Mouse (Mus musculus) stomach, embryonic 16.5 days (tissue): Measurements from ENCODE around the gene Cidec. TPM values are rescaled to one million over a fixed set of nuclear protein-coding genes. Genes with fewer than 3 reads are reported as not detected.

ENCODE experiments used
- ATAC-seq: fragments of 200-750 bp; cut with Nextera tagmentation; 2 replicates; pipeline ENCODE4 v1.8.0; 2017; ENCODE audit warnings: moderate number of reproducible peaks, moderate TSS enrichment; ENCODE audit not compliant: insufficient read depth, low FRiP score
- H3K27ac ChIP-seq: fragments of 300-500 bp; sonication (generic); 2 replicates; pipeline ENCODE4 v1.5.1; 2014; ENCODE audit warnings: low read length
- H3K27me3 ChIP-seq: fragments of 300-500 bp; sonication (generic); 2 replicates; pipeline ENCODE4 v1.6.1; 2014; ENCODE audit warnings: low read length, control low read depth, mixed read lengths; ENCODE audit not compliant: control insufficient read depth, insufficient read depth
- H3K36me3 ChIP-seq: fragments of 300-500 bp; sonication (generic); 2 replicates; pipeline ENCODE4 v1.6.1; 2014; ENCODE audit warnings: low read length; ENCODE audit not compliant: control insufficient read depth, insufficient read depth
- H3K4me1 ChIP-seq: fragments of 300-500 bp; sonication (generic); 2 replicates; pipeline ENCODE4 v1.6.1; 2014; ENCODE audit warnings: low read length, control low read depth, mixed read lengths; ENCODE audit not compliant: control insufficient read depth, insufficient read depth
- H3K4me2 ChIP-seq: fragments of 300-500 bp; sonication (generic); 2 replicates; pipeline ENCODE4 v1.6.1; 2014; ENCODE audit warnings: low read depth, low read length, mixed read lengths
- H3K4me3 ChIP-seq: fragments of 300-500 bp; sonication (generic); replicated peaks from 2 replicates; pipeline ENCODE4 v1.5.1; 2014; ENCODE audit warnings: mild to moderate bottlenecking, low read length
- H3K9ac ChIP-seq: fragments of 300-500 bp; sonication (generic); 2 replicates; pipeline ENCODE4 v1.6.1; 2014; ENCODE audit warnings: low read length
- H3K9me3 ChIP-seq: fragments of 300-500 bp; sonication (generic); replicated peaks from 2 replicates; pipeline ENCODE4 v1.6.1; 2016; ENCODE audit warnings: low read length, control low read depth; ENCODE audit not compliant: control insufficient read depth
- WGBS: fragments of 180-500 bp; shearing (Covaris S2); extraction: QIAGEN DNeasy Blood & Tissue Kit; methylation state at CpG from one replicate; pipeline ENCODE4 v1.1.7; 2014; 5-methylcytosine and 5-hydroxymethylcytosine counted together
- polyA plus RNA-seq: library from polyadenylated mRNA; unstranded; fragments of >200 nt; fragmentation: Nextera tagmentation; extraction: Ambion mirVana; gene quantifications from 2 replicates; pipeline ENCODE4 v1.2.1, GENCODE M21; 2015

Gene Cidec
- polyA plus RNA-seq, 1 experiment from 2014 or later: 3.6 TPM

DNA sequence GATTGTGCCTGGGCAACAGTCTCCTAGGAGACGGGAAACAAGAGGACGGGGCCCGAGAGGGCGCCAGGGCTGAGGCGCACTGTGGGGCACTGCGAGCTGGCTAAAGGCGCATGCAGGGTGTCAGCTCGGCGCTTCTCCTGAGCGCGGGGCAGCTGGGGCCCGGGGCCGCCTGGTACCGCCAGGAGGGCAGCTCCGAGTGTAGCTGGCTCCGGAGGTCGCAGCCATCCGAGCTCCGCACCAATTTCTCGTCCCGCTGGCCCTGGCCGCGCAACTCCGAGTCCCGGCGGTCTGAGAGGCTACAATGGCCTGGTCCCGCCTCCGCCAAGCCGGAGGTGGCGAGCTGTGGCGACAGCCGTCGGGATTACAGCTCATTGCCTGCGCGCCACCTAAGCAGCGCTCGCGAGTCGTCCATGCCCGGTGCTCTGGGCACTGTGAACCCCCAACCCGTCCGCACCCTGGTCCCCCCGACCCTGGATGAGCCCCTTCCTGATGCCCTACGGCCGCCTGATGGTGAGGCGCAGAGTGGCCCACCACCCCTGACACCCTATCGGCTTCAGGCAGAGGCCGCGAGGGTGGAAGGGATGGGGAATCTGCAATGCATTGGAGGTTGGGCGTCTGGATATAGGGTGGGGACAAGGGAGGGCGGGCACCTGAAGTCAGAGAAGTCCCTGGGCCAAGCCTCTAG is 43.0 kb downstream of the Cidec start:
- H3K9me3 ChIP-seq: no peaks in the 10 kb centered on the region
- peak overlapping the region; percentile 84 for H3K4me2 ChIP-seq
- WGBS: 1% methylated on average over 51 of the region's 51 CpGs
- H3K27me3 ChIP-seq: no peaks in the 10 kb centered on the region
- H3K27ac ChIP-seq: no peak overlapping the region
- peak; percentile 70 for ATAC-seq
- H3K9ac ChIP-seq: peak overlapping the region; percentile 76
- peak overlapping the region; percentile 49 for H3K4me3 ChIP-seq
- peaks cover 4% of the 10 kb centered on the region; the same call in 1 of the 2 replicates for H3K4me1 ChIP-seq
- H3K36me3 ChIP-seq: peaks cover 18% of the 10 kb centered on the region

DNA sequence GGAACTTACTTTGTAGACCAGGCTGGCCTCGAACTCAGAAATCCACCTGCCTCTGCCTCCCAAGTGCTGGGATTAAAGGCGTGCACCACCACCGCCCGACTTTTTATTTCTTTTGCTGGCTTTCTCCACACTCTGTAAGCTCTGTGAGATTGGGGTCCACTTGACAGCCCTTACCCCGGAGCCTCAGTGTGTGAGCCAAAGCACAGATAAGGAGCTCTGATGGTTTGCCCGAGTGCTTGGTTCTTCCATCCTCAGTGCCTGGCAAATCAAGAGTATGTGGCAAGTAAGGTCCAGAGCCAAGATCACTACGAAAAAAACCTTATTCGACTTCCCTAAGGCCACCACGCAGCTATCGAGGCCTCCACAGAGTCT is 43.6 kb downstream of the Cidec start:
- H3K4me1 ChIP-seq: peaks cover 4% of the 10 kb centered on the region; the same call in 1 of the 2 replicates
- H3K27ac ChIP-seq: no peak overlapping the region
- peaks cover 18% of the 10 kb centered on the region for H3K36me3 ChIP-seq
- peak overlapping the region; percentile 49 for H3K4me3 ChIP-seq
- H3K4me2 ChIP-seq: peak overlapping the region; percentile 84
- no peak for ATAC-seq
- WGBS: 31% methylated on average over 10 of the region's 10 CpGs
- H3K9me3 ChIP-seq: no peaks in the 10 kb centered on the region
- no peaks in the 10 kb centered on the region for H3K27me3 ChIP-seq
- peak overlapping the region; percentile 76 for H3K9ac ChIP-seq

- peaks cover 4% of the 10 kb centered on the region; the same call in 1 of the 2 replicates for H3K4me1 ChIP-seq
- 91% methylated on average over 3 of the region's 3 CpGs for WGBS
- no peak overlapping the region for H3K27ac ChIP-seq
- H3K9me3 ChIP-seq: no peaks in the 10 kb centered on the region
- peaks cover 24% of the 10 kb centered on the region for H3K36me3 ChIP-seq
- H3K27me3 ChIP-seq: no peaks in the 10 kb centered on the region
- no peak overlapping the region for H3K4me2 ChIP-seq
- no peak overlapping the region for H3K4me3 ChIP-seq
- no peak for ATAC-seq
- H3K9ac ChIP-seq: no peak overlapping the region
Measured at GRCm38 (mm10) chr6:113390715-113391114, 44.8 kb downstream of the Cidec start.

- no peak within 1 kb of the TSS for H3K27ac ChIP-seq
Measured at GRCm38 (mm10) chr6:113388960-113389359, 46.6 kb downstream of the Cidec start, which contains the start of gene Ttll3. Ttll3 (plus strand) TSS chr6:113389260.

GRCm38 (mm10) chr6:113386025-113386424 is 49.5 kb downstream of the Cidec start:
- peak; percentile 18; the same call in 1 of the 2 replicates for ATAC-seq
- H3K4me3 ChIP-seq: no peak overlapping the region
- H3K36me3 ChIP-seq: peaks cover 58% of the 10 kb centered on the region
- 42% methylated on average over 3 of the region's 3 CpGs for whole genome bisulfite sequencing
- H3K9ac ChIP-seq: no peak overlapping the region
- H3K27ac ChIP-seq: no peak overlapping the region
- no peak overlapping the region for H3K4me2 ChIP-seq
- no peaks in the 10 kb centered on the region for H3K4me1 ChIP-seq
- no peaks in the 10 kb centered on the region for H3K27me3 ChIP-seq
- H3K9me3 ChIP-seq: no peaks in the 10 kb centered on the region

More at GRCm38 (mm10) chr6:113388960-113389359, 46.6 kb downstream of the Cidec start, which contains the start of gene Ttll3:
- Histone ChIP-seq H3K36me3 (peaks cover 39% of the 10 kb centered on the region), H3K4me2 (no peak within 1 kb of the TSS), H3K4me1 (peaks cover 4% of the 10 kb centered on the region; the same call in 1 of the 2 replicates), H3K9ac (no peak within 1 kb of the TSS), H3K9me3 (no peaks in the 10 kb centered on the region), H3K27me3 (no peaks in the 10 kb centered on the region), H3K4me3 (no peak within 1 kb of the TSS)
- no peak for ATAC-seq
- 67% methylated on average over 8 of the region's 8 CpGs for WGBS

GRCm38 (mm10) chr6:113385160-113385714 is 50.3 kb downstream of the Cidec start:
- ATAC-seq: no peak
- no peaks in the 10 kb centered on the region for H3K4me1 ChIP-seq
- H3K9me3 ChIP-seq: no peaks in the 10 kb centered on the region
- H3K4me3 ChIP-seq: no peak overlapping the region
- H3K27me3 ChIP-seq: no peaks in the 10 kb centered on the region
- no peak overlapping the region for H3K9ac ChIP-seq
- H3K36me3 ChIP-seq: peaks cover 62% of the 10 kb centered on the region
- H3K27ac ChIP-seq: no peak overlapping the region
- 76% methylated on average over 11 of the region's 11 CpGs for WGBS
- H3K4me2 ChIP-seq: no peak overlapping the region

- no peak overlapping the region for H3K9ac ChIP-seq
- H3K27me3 ChIP-seq: no peaks in the 10 kb centered on the region
- H3K4me1 ChIP-seq: peaks cover 5% of the 10 kb centered on the region; the same call in 1 of the 2 replicates
- peaks cover 56% of the 10 kb centered on the region for H3K36me3 ChIP-seq
- 89% methylated on average over 8 of the region's 8 CpGs for WGBS
- no peaks in the 10 kb centered on the region for H3K9me3 ChIP-seq
- H3K4me3 ChIP-seq: no peak overlapping the region
- H3K27ac ChIP-seq: no peak overlapping the region
- no peak for ATAC-seq
- H3K4me2 ChIP-seq: no peak overlapping the region
Measured at GRCm38 (mm10) chr6:113384351-113384927, 51.1 kb downstream of the Cidec start.

DNA sequence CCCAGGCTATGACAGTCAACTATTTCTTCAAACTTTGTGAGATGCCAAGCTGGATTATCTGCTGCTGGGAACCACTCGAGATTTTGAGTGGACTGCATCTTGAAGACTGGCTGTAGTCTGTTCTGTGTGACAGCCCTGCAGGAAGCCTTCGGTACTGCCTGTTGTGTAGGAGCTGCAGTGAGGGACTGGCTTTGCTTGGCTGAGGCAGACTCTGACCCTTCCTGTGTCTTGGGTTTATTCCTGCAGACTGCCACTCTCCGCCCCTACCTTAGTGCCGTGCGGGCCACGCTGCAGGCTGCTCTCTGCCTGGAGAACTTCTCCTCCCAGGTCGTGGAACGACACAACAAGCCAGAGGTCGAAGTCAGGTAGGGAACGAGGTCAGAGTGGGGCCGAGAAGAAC is 55.1 kb downstream of the Cidec start:
- Histone ChIP-seq H3K9ac (no peak overlapping the region), H3K9me3 (no peaks in the 10 kb centered on the region), H3K36me3 (peaks cover 40% of the 10 kb centered on the region), H3K4me3 (no peak overlapping the region), H3K27me3 (no peaks in the 10 kb centered on the region), H3K27ac (no peak overlapping the region), H3K4me1 (peaks cover 15% of the 10 kb centered on the region; the same call in 1 of the 2 replicates), H3K4me2 (no peak overlapping the region)
- no peak for ATAC-seq
- WGBS: 94% methylated on average over 11 of the region's 11 CpGs

GRCm38 (mm10) chr6:113379246-113379645 is 56.3 kb downstream of the Cidec start:
- H3K9ac ChIP-seq: peak overlapping the region; percentile 7; the same call in 1 of the 2 replicates

More at GRCm38 (mm10) chr6:113379246-113379645, 56.3 kb downstream of the Cidec start:
- Histone ChIP-seq H3K36me3 (peaks cover 38% of the 10 kb centered on the region), H3K27ac (no peak overlapping the region), H3K9me3 (no peaks in the 10 kb centered on the region), H3K4me2 (peak overlapping the region; percentile 85), H3K4me1 (peaks cover 15% of the 10 kb centered on the region; the same call in 1 of the 2 replicates), H3K27me3 (no peaks in the 10 kb centered on the region), H3K4me3 (peak overlapping the region; percentile 100)
- WGBS: 65% methylated on average over 6 of the region's 6 CpGs
- ATAC-seq: no peak
